Mouse (Mus musculus) T-helper 1 cell (primary cell): ENCODE measurements around the gene Olfr726.

Experiments used
- in situ Hi-C: fragments of 300-600 bp; cut with MboI, MseI; formaldehyde crosslinking; loops from one replicate; pipeline ENCODE4 v1.15.1; 2025; ENCODE audit warnings: high pct_unique_total_duplicates

Gene Olfr726

DNA sequence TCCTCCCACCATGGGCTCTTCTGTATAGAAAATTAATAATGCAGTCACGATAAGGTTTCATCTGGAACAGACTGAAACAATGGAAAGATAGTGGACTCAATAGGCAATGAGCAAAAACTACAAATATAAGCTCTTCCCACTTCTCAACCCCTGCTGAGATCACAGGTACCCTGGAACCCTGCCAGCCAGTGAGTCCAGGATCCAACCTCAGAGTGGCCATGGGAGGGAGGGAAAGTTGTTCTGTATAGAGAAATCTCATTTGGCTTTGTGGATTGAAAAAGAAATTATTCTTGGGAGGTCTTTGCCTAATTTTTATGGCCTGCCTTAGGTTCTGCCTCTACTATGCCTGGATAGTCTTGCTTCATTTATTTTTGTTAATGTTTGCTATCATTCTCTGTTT lies at the start of gene Olfr726:
Gene Olfr726, minus strand, starts transcription at position 101 of the 400 bp plus-strand sequence.
- in situ Hi-C loops = no loop called here

DNA sequence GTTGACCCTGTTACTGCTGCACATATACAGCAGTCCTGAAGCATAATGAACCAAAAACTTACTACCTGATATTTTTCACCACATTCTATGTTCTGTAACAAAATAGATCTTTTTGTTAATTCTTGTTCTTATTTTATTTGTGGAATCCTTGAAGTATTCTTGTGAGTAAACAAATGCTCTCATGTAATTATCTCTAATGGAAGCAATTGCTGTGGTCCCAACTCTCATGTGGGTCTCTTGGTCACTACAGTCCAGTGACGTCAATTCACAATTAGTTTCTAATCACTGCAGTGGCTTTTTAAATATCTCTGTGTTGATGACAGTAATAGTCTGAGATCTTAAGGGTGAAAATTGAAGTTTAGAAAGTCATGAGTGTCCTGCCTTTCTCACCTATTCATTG lies 32.1 kb upstream of the Olfr726 start, which contains the start of gene Olfr727:
Gene Olfr727, plus strand, starts transcription at position 301 of the 400 bp plus-strand sequence.
- in situ Hi-C loops = no loop called here

DNA sequence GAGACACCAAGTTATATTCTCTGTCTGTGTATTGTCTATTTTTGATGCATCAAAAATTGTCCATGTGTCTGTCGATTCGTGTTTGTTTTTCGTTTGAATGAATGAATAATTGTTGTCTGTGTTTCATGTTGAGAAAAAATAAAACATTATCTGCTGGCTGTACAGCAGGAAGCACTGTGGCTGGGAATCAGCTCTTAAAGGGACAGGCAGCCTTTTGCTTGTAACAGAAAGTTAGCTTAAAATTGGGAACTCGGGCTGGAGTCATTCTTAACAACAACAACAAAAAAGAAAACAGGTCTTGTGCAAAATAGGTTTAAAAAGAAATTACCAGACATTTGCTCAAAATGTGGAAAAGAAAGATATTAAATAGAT lies 28.0 kb downstream of the Olfr726 start:
- in situ Hi-C loops = loop anchor here (25.0 kb wide), 2 partner anchors 700 to 950 kb away; partner anchors contain the start of gene Rnase10

DNA sequence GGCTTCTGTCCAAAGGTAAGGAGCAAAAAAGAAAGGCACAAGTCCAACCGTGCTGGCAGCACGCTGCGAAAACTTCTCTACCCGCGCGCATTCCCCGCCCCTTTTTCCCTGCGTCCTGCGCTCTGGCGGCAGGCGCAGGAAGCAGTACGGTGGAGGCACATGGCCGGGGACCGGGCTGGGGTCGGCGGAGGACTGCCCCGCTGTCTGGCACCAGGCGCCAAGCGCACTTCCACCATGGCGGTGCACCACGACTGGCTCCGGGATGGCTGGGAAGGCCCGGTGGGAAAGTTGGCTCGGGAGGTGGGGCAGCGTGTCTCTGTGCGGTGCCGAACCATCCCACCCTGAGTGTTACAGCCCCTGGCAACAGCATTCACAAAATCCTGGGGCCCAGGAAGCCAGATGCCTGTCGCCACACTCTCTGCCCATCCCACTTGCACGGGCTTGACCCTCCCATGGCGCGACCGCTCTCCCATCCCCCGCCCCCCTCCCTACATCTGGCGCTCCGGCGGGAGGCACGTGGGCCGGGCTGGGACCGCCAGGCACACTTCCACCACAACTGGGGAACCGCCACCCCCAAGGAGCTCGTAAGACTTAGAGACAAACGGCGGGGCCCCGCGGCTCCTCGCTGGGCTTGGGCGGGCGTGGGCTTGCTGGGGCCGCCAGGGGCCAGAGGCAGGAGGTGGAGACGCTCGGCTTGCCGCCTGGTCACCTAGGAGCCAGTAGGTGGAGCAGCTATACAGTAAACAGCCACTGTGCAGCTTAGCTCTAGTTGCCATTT lies 28.6 kb downstream of the Olfr726 start:
- in situ Hi-C loops = loop anchor here (25.0 kb wide), 2 partner anchors 700 to 950 kb away; partner anchors contain the start of gene Rnase10

DNA sequence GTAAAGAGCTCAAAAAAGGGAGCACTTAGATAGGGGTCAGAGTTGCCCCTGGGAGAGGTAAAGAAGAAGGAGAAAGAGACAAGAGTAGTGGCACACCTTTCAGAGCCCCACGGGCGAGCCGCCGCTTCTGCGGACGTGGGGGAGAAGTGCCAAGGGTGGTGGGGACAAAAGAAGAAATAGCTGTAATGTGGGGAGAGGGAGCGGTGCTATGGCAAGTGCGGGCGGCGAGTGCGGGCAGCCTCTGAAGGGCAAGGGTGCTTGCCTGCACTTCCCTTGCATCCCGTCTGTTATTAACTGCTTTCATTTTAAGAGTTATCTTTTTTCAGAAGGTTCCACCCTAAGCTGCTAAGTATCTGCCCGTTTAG lies 29.2 kb downstream of the Olfr726 start:
- in situ Hi-C loops = loop anchor here (25.0 kb wide), 2 partner anchors 701 to 951 kb away; partner anchors contain the start of gene Rnase10

DNA sequence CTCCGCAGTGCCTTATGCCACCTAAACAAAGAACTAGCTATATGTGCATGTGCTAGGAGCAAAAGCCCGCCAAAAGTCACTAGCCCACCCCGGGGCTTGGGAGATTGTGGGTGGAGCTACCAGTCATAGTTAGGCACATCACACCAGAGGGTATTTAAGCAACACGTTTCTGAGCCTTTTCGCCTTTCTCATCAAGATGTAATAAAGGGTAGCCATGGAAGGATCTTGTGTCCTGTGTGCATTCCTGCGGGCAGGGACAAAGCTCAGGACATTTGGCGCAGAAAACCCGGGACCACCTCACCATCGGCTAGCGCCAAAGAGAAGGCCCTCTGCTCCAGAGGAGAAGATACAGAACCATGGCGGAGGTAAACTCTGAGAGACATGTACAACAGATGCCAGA lies 29.6 kb downstream of the Olfr726 start:
- in situ Hi-C loops = loop anchor here (25.0 kb wide), 2 partner anchors 701 to 951 kb away; partner anchors contain the start of gene Rnase10

DNA sequence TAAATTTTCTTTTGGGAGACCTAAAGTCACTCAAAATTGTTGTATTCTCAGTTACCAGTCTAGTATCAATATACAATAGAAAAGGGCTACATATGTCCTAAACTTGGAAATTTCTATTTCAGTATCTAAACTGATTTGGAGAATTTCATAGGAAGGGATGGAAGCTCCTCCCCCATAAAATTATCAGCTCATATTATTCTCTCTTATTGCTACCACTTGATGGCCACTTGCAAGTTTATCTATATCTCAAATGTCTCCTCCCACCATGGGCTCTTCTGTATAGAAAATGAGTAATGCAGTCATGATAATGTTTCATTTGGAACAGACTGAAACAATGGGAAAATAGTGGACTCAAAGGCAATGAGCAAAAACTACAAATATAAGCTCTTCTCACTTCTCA lies 50.5 kb downstream of the Olfr726 start, which contains the start of gene Olfr725:
Gene Olfr725, minus strand, starts transcription at position 101 of the 400 bp plus-strand sequence.
- in situ Hi-C loops = no loop called here
